Mouse (Mus musculus) brain, embryonic 14.5 days (tissue): ENCODE measurements at regions not wholly inside any gene's neighbourhood (a gene's known extent, or its start where the extent isn't known, plus 50 kb on each side); places are given as distances from the start of the nearest gene placed in this dataset.

Source experiments
- CTCF ChIP-seq: fragments of 200-500 bp; IDR thresholded peaks from 2 replicates; pipeline ENCODE4 v1.5.1; 2012; ENCODE audit warnings: inconsistent platforms, mild to moderate bottlenecking, moderate library complexity, borderline replicate concordance; ENCODE audit not compliant: insufficient read depth, insufficient read length; ENCODE audit errors: extremely low read depth
- POLR2A ChIP-seq: fragments of 200-500 bp; IDR thresholded peaks from 2 replicates; pipeline ENCODE4 v1.6.1; 2012; ENCODE audit warnings: mild to moderate bottlenecking, inconsistent platforms, borderline replicate concordance; ENCODE audit not compliant: poor library complexity, insufficient read depth, insufficient read length, severe bottlenecking; ENCODE audit errors: extremely low read depth

DNA sequence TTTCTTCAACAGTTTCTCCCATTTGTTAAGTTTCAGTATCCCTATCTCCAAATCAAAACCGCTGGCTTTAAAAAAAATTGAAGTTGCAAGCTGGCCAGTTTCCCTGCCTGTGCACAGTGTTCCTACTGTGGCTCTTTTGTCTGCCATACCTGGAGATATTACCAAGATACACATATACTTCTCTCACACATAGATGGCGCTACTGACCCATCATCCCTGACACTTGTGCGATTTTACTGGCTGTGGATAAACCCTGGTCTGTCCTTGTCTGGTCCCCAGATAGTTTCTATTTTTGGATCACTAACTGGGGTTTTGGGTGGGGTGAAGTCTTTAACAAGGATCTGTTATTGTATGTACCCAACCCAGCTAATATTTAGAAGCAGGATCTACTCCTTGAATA lies 541.8 kb downstream of the Bckdhb start:
- TF ChIP-seq POLR2A (no peak), CTCF (peak; percentile 37; the same call in 1 of the 2 replicates)
